Mouse (Mus musculus): Measurements from ENCODE around the gene Lrp1. TPM values are rescaled to one million over a fixed set of nuclear protein-coding genes. Genes with fewer than 3 reads are reported as not detected.
A peak's percentile ranks its signal among the peaks of the same experiment; 100 is the strongest.

Lrp1 gene
- polyA plus RNA-seq, 1 experiment: 387 TPM

DNA sequence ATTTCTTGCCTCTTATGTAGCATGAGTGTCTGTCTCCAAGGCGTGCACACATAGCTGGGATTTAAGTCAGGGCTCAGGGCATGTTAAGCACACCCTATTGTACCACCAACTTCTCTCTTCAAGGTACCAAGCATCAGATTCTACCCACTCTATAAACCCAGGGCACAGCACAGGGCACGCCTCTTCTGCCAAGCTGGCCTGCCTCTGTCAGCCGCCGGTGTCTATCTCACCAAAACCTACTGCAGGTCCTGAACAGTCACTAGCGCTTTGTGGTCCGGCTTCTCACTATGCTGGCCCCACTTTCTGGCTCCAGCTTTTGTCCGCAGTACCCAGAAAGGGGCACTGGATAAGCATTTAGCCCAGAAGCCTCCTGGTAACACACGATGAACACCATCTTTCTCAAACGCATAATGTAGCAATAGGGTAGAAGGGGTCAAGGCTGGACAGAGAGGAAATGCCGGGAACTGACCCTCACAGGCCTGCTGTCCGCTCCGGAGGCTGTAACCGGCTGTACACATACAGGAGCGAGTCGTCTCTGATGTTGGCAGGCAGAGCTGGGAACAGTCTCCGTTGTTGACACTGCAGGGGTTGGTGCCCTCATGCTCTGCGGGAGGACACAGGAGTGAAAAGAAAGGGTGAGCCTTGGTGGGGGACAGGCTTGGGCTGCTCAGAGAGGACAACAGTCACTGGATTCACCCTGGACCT is 49.9 kb downstream of the Lrp1 start:
- no peak for TF ChIP-seq POLR2A (IDR thresholded peaks at IDR 0.05; ENCODE audit: low read depth, low read length)
- no peak for TF ChIP-seq CTCF (IDR thresholded peaks at IDR 0.05; ENCODE audit: borderline replicate concordance, insufficient read depth, low read length)
- Histone ChIP-seq H3K4me1 (ENCODE audit: control insufficient read depth, insufficient read depth, low read length) (no peaks in the 10 kb centered on the region), H3K27ac (ENCODE audit: insufficient read depth, low read length) (no peak overlapping the region), H3K4me3 (ENCODE audit: insufficient read depth, low read length) (no peak overlapping the region)

DNA sequence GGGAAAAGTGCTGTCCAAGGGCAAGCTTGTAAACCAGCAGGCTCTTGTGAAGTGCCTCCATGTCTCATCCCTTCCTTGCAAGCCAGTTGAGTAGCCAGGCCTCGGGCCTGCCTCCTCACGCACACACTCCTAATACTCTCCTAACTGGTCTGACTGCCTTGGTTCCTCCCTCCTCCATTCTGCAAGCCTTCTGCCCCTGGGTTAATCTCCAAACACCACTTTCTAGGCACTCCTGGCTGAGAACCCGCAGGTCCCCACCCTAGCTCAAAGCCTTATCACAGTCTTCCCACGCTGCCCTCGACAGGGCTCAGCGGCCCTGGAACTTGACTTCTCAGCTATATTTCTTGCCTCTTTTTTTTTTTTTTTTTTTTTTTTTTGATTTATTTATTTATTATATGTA is 50.6 kb downstream of the Lrp1 start:
- H3K4me1 ChIP-seq (ENCODE audit: control insufficient read depth, insufficient read depth, low read length): no peaks in the 10 kb centered on the region
- no peak overlapping the region for H3K4me3 ChIP-seq (ENCODE audit: insufficient read depth, low read length)
- H3K27ac ChIP-seq (ENCODE audit: insufficient read depth, low read length): no peak overlapping the region
- TF ChIP-seq POLR2A (IDR thresholded peaks at IDR 0.05; ENCODE audit: low read depth, low read length) (no peak), CTCF (IDR thresholded peaks at IDR 0.05; ENCODE audit: borderline replicate concordance, insufficient read depth, low read length) (no peak)

DNA sequence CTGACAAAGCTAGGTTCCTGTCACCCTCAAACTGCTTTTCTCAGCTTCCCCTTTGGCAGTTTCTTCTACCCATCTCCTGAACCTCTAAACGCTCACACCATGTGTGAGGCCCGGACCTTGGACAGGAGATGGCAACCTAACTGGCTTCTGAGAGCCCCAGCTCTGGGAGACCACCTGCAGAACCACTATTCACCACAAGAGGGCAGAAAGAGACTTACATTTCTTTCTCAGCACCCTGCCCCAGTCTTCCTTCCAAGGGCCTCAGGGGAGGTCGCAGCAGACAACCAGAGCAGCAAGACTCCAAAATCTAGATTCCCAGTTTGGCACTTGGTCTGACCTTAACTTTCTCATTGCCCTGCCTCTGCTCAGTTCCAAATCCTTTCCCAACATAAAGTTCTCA is 51.5 kb downstream of the Lrp1 start:
- TF ChIP-seq POLR2A (IDR thresholded peaks at IDR 0.05; ENCODE audit: low read depth, low read length) (no peak), CTCF (IDR thresholded peaks at IDR 0.05; ENCODE audit: borderline replicate concordance, insufficient read depth, low read length) (0 out of 2 replicates have a peak, but pooled peaks have one; percentile 21)
- H3K4me3 ChIP-seq (ENCODE audit: insufficient read depth, low read length): no peak overlapping the region
- H3K4me1 ChIP-seq (ENCODE audit: control insufficient read depth, insufficient read depth, low read length): no peaks in the 10 kb centered on the region
- no peak overlapping the region for H3K27ac ChIP-seq (ENCODE audit: insufficient read depth, low read length)

- Histone ChIP-seq H3K4me3 (ENCODE audit: insufficient read depth, low read length) (no peak overlapping the region), H3K4me1 (ENCODE audit: control insufficient read depth, insufficient read depth, low read length) (0 out of 2 replicates have a peak, but pooled peaks cover 2% of the 10 kb centered on the region), H3K27ac (ENCODE audit: insufficient read depth, low read length) (no peak overlapping the region)
- TF ChIP-seq POLR2A (IDR thresholded peaks at IDR 0.05; ENCODE audit: low read depth, low read length) (no peak), CTCF (IDR thresholded peaks at IDR 0.05; ENCODE audit: borderline replicate concordance, insufficient read depth, low read length) (no peak)
Measured at GRCm38 (mm10) chr10:127566553-127567326, 54.2 kb downstream of the Lrp1 start.

DNA sequence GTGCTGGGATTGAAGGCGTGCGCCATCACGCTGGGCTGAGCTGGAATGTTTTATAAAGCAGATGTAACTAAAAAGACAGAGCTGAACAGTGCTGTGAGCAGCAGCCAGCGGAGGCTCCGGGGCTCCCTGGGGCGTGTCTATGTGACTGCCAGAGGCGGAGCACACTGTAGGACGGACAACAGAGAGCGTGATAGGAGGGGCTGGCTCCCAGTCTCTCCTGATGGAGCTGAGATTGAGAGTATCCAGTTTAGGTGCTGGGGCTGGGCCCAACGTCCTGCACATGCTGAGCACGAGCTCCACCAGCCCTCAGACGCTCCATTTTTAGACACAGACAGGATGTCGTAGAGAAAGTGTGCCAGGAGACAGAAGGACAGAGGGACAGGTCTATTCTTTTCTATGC is 56.6 kb downstream of the Lrp1 start:
- H3K4me3 ChIP-seq (ENCODE audit: insufficient read depth, low read length): no peak overlapping the region
- no peak for TF ChIP-seq CTCF (IDR thresholded peaks at IDR 0.05; ENCODE audit: borderline replicate concordance, insufficient read depth, low read length)
- TF ChIP-seq POLR2A (IDR thresholded peaks at IDR 0.05; ENCODE audit: low read depth, low read length): no peak
- no peak overlapping the region for H3K27ac ChIP-seq (ENCODE audit: insufficient read depth, low read length)
- H3K4me1 ChIP-seq (ENCODE audit: control insufficient read depth, insufficient read depth, low read length): 0 out of 2 replicates have a peak, but pooled peaks cover 2% of the 10 kb centered on the region

GRCm38 (mm10) chr10:127563840-127564239 is 57.1 kb downstream of the Lrp1 start:
- H3K27ac ChIP-seq (ENCODE audit: insufficient read depth, low read length): no peak overlapping the region
- TF ChIP-seq CTCF (IDR thresholded peaks at IDR 0.05; ENCODE audit: borderline replicate concordance, insufficient read depth, low read length) (no peak), POLR2A (IDR thresholded peaks at IDR 0.05; ENCODE audit: low read depth, low read length) (no peak)
- H3K4me3 ChIP-seq (ENCODE audit: insufficient read depth, low read length): no peak overlapping the region
- 0 out of 2 replicates have a peak, but pooled peaks cover 2% of the 10 kb centered on the region for H3K4me1 ChIP-seq (ENCODE audit: control insufficient read depth, insufficient read depth, low read length)

DNA sequence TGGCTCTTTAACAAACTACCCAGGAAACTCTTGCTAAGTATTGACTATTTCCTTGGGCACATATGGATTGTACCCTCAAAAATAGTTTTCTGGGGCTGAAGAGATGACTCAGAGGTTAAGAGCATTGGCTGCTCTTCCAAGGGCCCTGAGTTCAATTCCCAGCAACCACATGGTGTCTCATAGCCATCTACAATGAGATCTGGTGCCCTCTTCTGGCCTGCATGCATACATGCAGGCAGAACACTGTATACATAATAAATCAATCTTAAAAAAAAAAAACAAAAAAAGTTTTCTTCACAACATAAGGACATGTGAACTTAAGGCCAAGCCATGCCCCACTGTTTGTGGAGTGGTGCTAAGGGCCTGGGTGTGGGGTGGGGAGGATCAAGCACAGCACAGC is 59.8 kb downstream of the Lrp1 start:
- H3K27ac ChIP-seq (ENCODE audit: insufficient read depth, low read length): no peak overlapping the region
- H3K4me3 ChIP-seq (ENCODE audit: insufficient read depth, low read length): no peak overlapping the region
- 0 out of 2 replicates have a peak, but pooled peaks cover 2% of the 10 kb centered on the region for H3K4me1 ChIP-seq (ENCODE audit: control insufficient read depth, insufficient read depth, low read length)
- TF ChIP-seq CTCF (IDR thresholded peaks at IDR 0.05; ENCODE audit: borderline replicate concordance, insufficient read depth, low read length) (no peak), POLR2A (IDR thresholded peaks at IDR 0.05; ENCODE audit: low read depth, low read length) (no peak)

GRCm38 (mm10) chr10:127557397-127557796 is 63.6 kb downstream of the Lrp1 start:
- Histone ChIP-seq H3K4me1 (ENCODE audit: control insufficient read depth, insufficient read depth, low read length) (no peaks in the 10 kb centered on the region), H3K4me3 (ENCODE audit: insufficient read depth, low read length) (no peak overlapping the region), H3K27ac (ENCODE audit: insufficient read depth, low read length) (no peak overlapping the region)
- TF ChIP-seq CTCF (IDR thresholded peaks at IDR 0.05; ENCODE audit: borderline replicate concordance, insufficient read depth, low read length): peak; percentile 33; the same call in 1 of the 2 replicates
- TF ChIP-seq POLR2A (IDR thresholded peaks at IDR 0.05; ENCODE audit: low read depth, low read length): no peak

DNA sequence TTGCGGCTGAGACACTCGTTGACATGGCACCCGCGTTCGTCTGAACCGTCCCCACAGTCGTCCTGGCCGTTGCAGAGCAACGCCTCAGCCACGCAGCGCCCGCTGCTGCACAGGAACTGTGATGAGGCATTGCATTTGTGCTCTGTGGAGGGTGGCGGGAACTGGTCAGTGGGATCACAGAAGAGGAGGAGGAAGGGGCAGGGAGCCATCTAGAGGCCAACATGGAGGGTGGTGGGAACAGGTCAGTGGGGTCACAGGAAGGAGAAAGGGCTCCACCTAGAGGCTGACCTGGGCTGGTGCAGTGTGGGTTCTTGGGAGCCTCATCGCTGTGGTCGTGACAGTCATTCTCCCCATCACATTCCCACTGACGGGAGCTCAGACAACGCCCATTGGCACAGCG is 65.2 kb downstream of the Lrp1 start:
- H3K27ac ChIP-seq (ENCODE audit: insufficient read depth, low read length): no peak overlapping the region
- H3K4me1 ChIP-seq (ENCODE audit: control insufficient read depth, insufficient read depth, low read length): no peaks in the 10 kb centered on the region
- TF ChIP-seq CTCF (IDR thresholded peaks at IDR 0.05; ENCODE audit: borderline replicate concordance, insufficient read depth, low read length) (peak; percentile 78), POLR2A (IDR thresholded peaks at IDR 0.05; ENCODE audit: low read depth, low read length) (no peak)
- H3K4me3 ChIP-seq (ENCODE audit: insufficient read depth, low read length): no peak overlapping the region

DNA sequence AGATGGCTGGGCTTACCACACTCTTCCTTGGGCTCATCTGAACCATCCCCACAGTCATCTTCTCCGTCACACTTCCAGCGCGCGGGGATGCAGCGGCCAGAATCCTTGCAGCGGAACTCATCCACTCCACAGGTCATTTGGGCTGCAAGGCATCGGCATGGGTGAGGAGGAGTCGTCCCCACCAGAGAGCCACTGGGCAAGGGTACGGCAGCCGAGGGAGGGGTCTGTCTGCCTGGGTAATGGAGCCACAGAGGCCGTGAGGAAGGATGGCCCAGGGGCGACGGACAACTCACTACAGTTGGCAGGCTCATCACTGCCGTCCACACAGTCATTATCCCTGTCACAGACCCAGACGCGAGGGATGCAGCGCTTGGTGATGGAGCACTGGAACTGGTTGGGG is 71.1 kb downstream of the Lrp1 start:
- Histone ChIP-seq H3K4me1 (ENCODE audit: control insufficient read depth, insufficient read depth, low read length) (no peaks in the 10 kb centered on the region), H3K4me3 (ENCODE audit: insufficient read depth, low read length) (no peak overlapping the region), H3K27ac (ENCODE audit: insufficient read depth, low read length) (no peak overlapping the region)
- TF ChIP-seq CTCF (IDR thresholded peaks at IDR 0.05; ENCODE audit: borderline replicate concordance, insufficient read depth, low read length) (no peak), POLR2A (IDR thresholded peaks at IDR 0.05; ENCODE audit: low read depth, low read length) (no peak)

Measured in embryonic fibroblast, embryonic 13.5 days (primary cell).